Mouse (Mus musculus) MEL (cell line): ENCODE measurements around the gene Tmem205. TPM values are rescaled to one million over a fixed set of nuclear protein-coding genes. Genes with fewer than 3 reads are reported as not detected.
A peak's percentile ranks its signal among the peaks of the same experiment; 100 is the strongest.

Experiments
- DNase-seq: peaks from one replicate; pipeline ENCODE4 v3.0.0; 2011; ENCODE audit warnings: low read depth, low spot score
- H3K27ac ChIP-seq: 2 replicates; pipeline ENCODE4 v1.5.1; 2012; ENCODE audit warnings: low read depth, mild to moderate bottlenecking, control low read depth, low read length, moderate library complexity; ENCODE audit not compliant: control insufficient read depth
- H3K27me3 ChIP-seq, 2 experiments: fragments of 150-350 bp in 1 of 2; sonication (generic) in 1 of 2; 2 replicates each; pipeline ENCODE4 v1.6.1; 2012; ENCODE audit warnings: low read length in 2 of 2, mild to moderate bottlenecking in 2 of 2, improper control_type of control experiment in 1 of 2, moderate library complexity in 1 of 2; ENCODE audit not compliant: insufficient read depth in 2 of 2, control insufficient read depth in 1 of 2
- H3K36me3 ChIP-seq, 2 experiments: 2 replicates each; pipeline ENCODE4 v1.6.1; 2012 to 2014; ENCODE audit warnings: low read length in 2 of 2, improper control_type of control experiment in 1 of 2, inconsistent platforms in 1 of 2, mild to moderate bottlenecking in 1 of 2; ENCODE audit not compliant: insufficient read depth in 2 of 2, control insufficient read depth in 1 of 2
- H3K4me1 ChIP-seq, 2 experiments: fragments of 150-350 bp in 1 of 2; sonication (generic) in 1 of 2; 2 replicates each; pipeline ENCODE4 v1.6.1; 2012; ENCODE audit warnings: low read length in 2 of 2, improper control_type of control experiment in 1 of 2, mild to moderate bottlenecking in 1 of 2; ENCODE audit not compliant: insufficient read depth in 2 of 2, control insufficient read depth in 1 of 2
- H3K4me3 ChIP-seq, 2 experiments: fragments of 150-350 bp in 1 of 2; sonication (generic) in 1 of 2; 2 replicates each; pipeline ENCODE4 v1.5.1; 2012; ENCODE audit warnings: low read depth in 2 of 2, low read length in 2 of 2, mild to moderate bottlenecking in 2 of 2, moderate library complexity in 2 of 2, control low read depth in 1 of 2, improper control_type of control experiment in 1 of 2; ENCODE audit not compliant: control insufficient read depth in 1 of 2, insufficient read depth in 1 of 2
- H3K79me2 ChIP-seq: 2 replicates; pipeline ENCODE4 v1.6.1; 2012; ENCODE audit warnings: mild to moderate bottlenecking, low read length, moderate library complexity; ENCODE audit not compliant: control insufficient read depth, poor library complexity, insufficient read depth
- H3K9ac ChIP-seq: 2 replicates; pipeline ENCODE4 v1.6.1; 2012; ENCODE audit warnings: low read depth, mild to moderate bottlenecking, control low read depth, low read length, moderate library complexity; ENCODE audit not compliant: control insufficient read depth, poor library complexity, severe bottlenecking
- H3K9me3 ChIP-seq: fragments of 150-350 bp; sonication (generic); replicated peaks from 2 replicates; pipeline ENCODE4 v1.6.1; 2012; ENCODE audit warnings: mild to moderate bottlenecking, low read length, improper control_type of control experiment, moderate library complexity; ENCODE audit not compliant: insufficient read depth
- CHD2 ChIP-seq: IDR thresholded peaks from 2 replicates; pipeline ENCODE4 v1.6.1; 2011; ENCODE audit warnings: low read length, improper control_type of control experiment
- CTCF ChIP-seq, 3 experiments: IDR thresholded peaks in 2 of 3; conservative IDR thresholded peaks in 1 of 3; 2 replicates each; pipeline ENCODE4 v1.5.1; 2011 to 2012; ENCODE audit warnings: low read length in 3 of 3, low read depth in 2 of 3, mild to moderate bottlenecking in 2 of 3, improper control_type of control experiment in 1 of 3, inconsistent platforms in 1 of 3, mixed read lengths in 1 of 3, moderate library complexity in 1 of 3; ENCODE audit not compliant: control insufficient read depth in 1 of 3, insufficient read depth in 1 of 3, poor library complexity in 1 of 3, severe bottlenecking in 1 of 3
- E2F4 ChIP-seq: IDR thresholded peaks from 2 replicates; pipeline ENCODE4 v1.6.1; 2011; ENCODE audit warnings: low read depth, low read length, improper control_type of control experiment, borderline replicate concordance
- ELF1 ChIP-seq: IDR thresholded peaks from 2 replicates; pipeline ENCODE4 v1.6.1; 2014; ENCODE audit warnings: low read depth, mild to moderate bottlenecking, inconsistent platforms, low read length, improper control_type of control experiment, moderate library complexity
- ETS1 ChIP-seq: IDR thresholded peaks from 2 replicates; pipeline ENCODE4 v1.6.1; 2012; ENCODE audit warnings: low read depth, mild to moderate bottlenecking, inconsistent platforms, low read length, improper control_type of control experiment, moderate library complexity
- GABPA ChIP-seq: IDR thresholded peaks from 2 replicates; pipeline ENCODE4 v1.6.1; 2012; ENCODE audit warnings: low read depth, mild to moderate bottlenecking, inconsistent platforms, low read length, improper control_type of control experiment, moderate library complexity
- GATA1 ChIP-seq: IDR thresholded peaks from 2 replicates; pipeline ENCODE4 v1.6.1; 2011; ENCODE audit warnings: low read depth, low read length, improper control_type of control experiment
- KAT2A ChIP-seq: conservative IDR thresholded peaks from 2 replicates; pipeline ENCODE4 v1.6.1; 2012; ENCODE audit warnings: low read depth, low read length, improper control_type of control experiment, inconsistent platforms
- MAFK ChIP-seq: IDR thresholded peaks from 2 replicates; pipeline ENCODE4 v1.6.1; 2011; ENCODE audit warnings: low read depth, mild to moderate bottlenecking, low read length, improper control_type of control experiment, borderline replicate concordance
- MAX ChIP-seq: IDR thresholded peaks from 2 replicates; pipeline ENCODE4 v1.6.1; 2011; ENCODE audit warnings: low read length, improper control_type of control experiment
- MAZ ChIP-seq: IDR thresholded peaks from 2 replicates; pipeline ENCODE4 v1.6.1; 2012; ENCODE audit warnings: low read depth, mild to moderate bottlenecking, inconsistent platforms, low read length, improper control_type of control experiment
- MEF2A ChIP-seq: IDR thresholded peaks from 2 replicates; pipeline ENCODE4 v1.6.1; 2014; ENCODE audit warnings: low read depth, mild to moderate bottlenecking, inconsistent platforms, low read length, improper control_type of control experiment; ENCODE audit not compliant: poor library complexity, insufficient replicate concordance, severe bottlenecking; ENCODE audit errors: extremely low read depth
- MXI1 ChIP-seq: IDR thresholded peaks from 2 replicates; pipeline ENCODE4 v1.6.1; 2011; ENCODE audit warnings: mild to moderate bottlenecking, low read depth, low read length, improper control_type of control experiment
- MYB ChIP-seq: IDR thresholded peaks from 2 replicates; pipeline ENCODE4 v1.6.1; 2011; ENCODE audit warnings: mild to moderate bottlenecking, low read depth, low read length, improper control_type of control experiment
- NRF1 ChIP-seq: IDR thresholded peaks from 2 replicates; pipeline ENCODE4 v1.6.1; 2014; ENCODE audit warnings: low read depth, mild to moderate bottlenecking, inconsistent platforms, low read length, improper control_type of control experiment, moderate library complexity; ENCODE audit not compliant: poor library complexity, insufficient read depth, severe bottlenecking
- POLR2A ChIP-seq, 2 experiments: IDR thresholded peaks; 2 replicates each; pipeline ENCODE4 v1.6.1; 2011 to 2012; ENCODE audit warnings: low read length in 2 of 2, mild to moderate bottlenecking in 2 of 2, control low read depth in 1 of 2, improper control_type of control experiment in 1 of 2, low read depth in 1 of 2, moderate library complexity in 1 of 2; ENCODE audit not compliant: control insufficient read depth in 1 of 2, insufficient read depth in 1 of 2, poor library complexity in 1 of 2
- POLR2AphosphoS2 ChIP-seq: IDR thresholded peaks from 2 replicates; pipeline ENCODE4 v1.6.1; 2011; ENCODE audit warnings: low read length, improper control_type of control experiment
- POLR2AphosphoS5 ChIP-seq: IDR thresholded peaks from 2 replicates; pipeline ENCODE4 v1.6.1; 2012; ENCODE audit warnings: low read depth, borderline replicate concordance, mild to moderate bottlenecking, inconsistent platforms, low read length, moderate library complexity, mixed read lengths
- RCOR1 ChIP-seq: IDR thresholded peaks from 2 replicates; pipeline ENCODE4 v1.6.1; 2012; ENCODE audit warnings: low read depth, mild to moderate bottlenecking, inconsistent platforms, low read length, improper control_type of control experiment
- SMC3 ChIP-seq: IDR thresholded peaks from 2 replicates; pipeline ENCODE4 v1.6.1; 2011; ENCODE audit warnings: low read depth, low read length, improper control_type of control experiment
- TAL1 ChIP-seq: IDR thresholded peaks from 2 replicates; pipeline ENCODE4 v1.6.1; 2012; ENCODE audit warnings: mild to moderate bottlenecking, inconsistent platforms, low read length, moderate library complexity, mixed read lengths
- TCF12 ChIP-seq: IDR thresholded peaks from 2 replicates; pipeline ENCODE4 v1.6.1; 2014; ENCODE audit warnings: low read depth, mild to moderate bottlenecking, inconsistent platforms, low read length, improper control_type of control experiment, moderate library complexity
- USF1 ChIP-seq: IDR thresholded peaks from 2 replicates; pipeline ENCODE4 v1.6.1; 2014; ENCODE audit warnings: low read depth, mild to moderate bottlenecking, inconsistent platforms, low read length, improper control_type of control experiment, moderate library complexity
- ZC3H11A ChIP-seq: IDR thresholded peaks from 2 replicates; pipeline ENCODE4 v1.6.1; 2012; ENCODE audit warnings: low read depth, mild to moderate bottlenecking, inconsistent platforms, low read length, improper control_type of control experiment
- ZKSCAN1 ChIP-seq: IDR thresholded peaks from 2 replicates; pipeline ENCODE4 v1.6.1; 2012; ENCODE audit warnings: low read depth, mild to moderate bottlenecking, inconsistent platforms, low read length, improper control_type of control experiment, moderate library complexity
- ZNF384 ChIP-seq: IDR thresholded peaks from 2 replicates; pipeline ENCODE4 v1.6.1; 2012; ENCODE audit warnings: low read depth, mild to moderate bottlenecking, inconsistent platforms, low read length, improper control_type of control experiment
- polyA plus RNA-seq, 2 experiments: library from polyadenylated mRNA; stranded (reverse) in 1 of 2; unstranded in 1 of 2; fragments of >175 nt in 1 of 2; fragments of >200 nt in 1 of 2; gene quantifications; 2 replicates each; pipeline versions ENCODE4 v1.2.1 to v1.2.4; 2012; ENCODE audit warnings: low replicate concordance in 2 of 2, low read depth in 1 of 2; ENCODE audit not compliant: insufficient read length in 2 of 2, insufficient read depth in 1 of 2, missing spikeins in 1 of 2
- total RNA-seq: library from RNA; depleted of rRNA; stranded (reverse); fragments of 300-350 nt; gene quantifications from 2 replicates; pipeline ENCODE4 v1.2.3, GENCODE M21; 2012

Gene Tmem205
- total and polyA plus RNA-seq, 3 experiments, result 114 to 118 TPM; not detected in 1

- TF ChIP-seq ZC3H11A (no peak), MAZ (peak; percentile 95), GABPA (no peak; the same call in 1 of the 2 replicates), ETS1 (peak; percentile 63; the same call in 1 of the 2 replicates)
Observed at GRCm38 (mm10) chr9:21927208-21927753, at the start of gene Tmem205, which contains the start of gene Ccdc159 (continued).

- TF ChIP-seq GATA1, result no peak
- TF ChIP-seq RCOR1, result no peak
- no peak for TF ChIP-seq E2F4
- no peak for TF ChIP-seq CHD2
- TF ChIP-seq ELF1, result no peak
- TF ChIP-seq CTCF (IDR thresholded peaks at IDR 0.05 in 2 of 3, conservative IDR thresholded peaks at IDR 0.05 in 1 of 3; ENCODE audit: control insufficient read depth in 1 of 3, insufficient read depth in 1 of 3, low read depth in 2 of 3, low read length in 3 of 3, poor library complexity in 1 of 3, severe bottlenecking in 1 of 3), result peak in 1 of 3 experiments; percentile 3; a peak in 1 of 6 replicates
- no peak for TF ChIP-seq TAL1
- DNase-seq, result no peak
- Histone ChIP-seq H3K9me3 (no peaks in the 10 kb centered on the region), H3K27me3 (peaks cover 4 to 5% of the 10 kb centered on the region in 2 experiments; a peak in 3 of 4 replicates), H3K79me2 (no peaks in the 10 kb centered on the region), H3K9ac (no peak overlapping the region), H3K27ac (no peak overlapping the region), H3K4me1 (no peaks in the 10 kb centered on the region), H3K36me3 (no peaks in the 10 kb centered on the region), H3K4me3 (no peak overlapping the region)
Observed at GRCm38 (mm10) chr9:21976626-21977175, 49.3 kb upstream of the Tmem205 start.

GRCm38 (mm10) chr9:21969304-21969703, 41.9 kb upstream of the Tmem205 start:
- Histone ChIP-seq H3K79me2 (no peaks in the 10 kb centered on the region), H3K4me1 (peaks cover under 1% of the 10 kb centered on the region in 2 experiments; a peak in 3 of 4 replicates), H3K9me3 (no peaks in the 10 kb centered on the region), H3K9ac (no peak overlapping the region), H3K27ac (no peak overlapping the region), H3K4me3 (no peak overlapping the region), H3K27me3 (peaks cover 2 to 4% of the 10 kb centered on the region in 2 experiments; a peak in 2 of 4 replicates), H3K36me3 (peaks cover 0 to under 1% of the 10 kb centered on the region in 2 experiments; a peak in 2 of 4 replicates)
- TF ChIP-seq POLR2AphosphoS2 (no peak), MAX (no peak), MXI1 (no peak), MAFK (no peak), CTCF (IDR thresholded peaks at IDR 0.05 in 2 of 3, conservative IDR thresholded peaks at IDR 0.05 in 1 of 3; ENCODE audit: control insufficient read depth in 1 of 3, insufficient read depth in 1 of 3, low read depth in 2 of 3, low read length in 3 of 3, poor library complexity in 1 of 3, severe bottlenecking in 1 of 3) (no peak), TCF12 (no peak), ZKSCAN1 (no peak), NRF1 (no peak), E2F4 (no peak), MYB (no peak), POLR2A (IDR thresholded peaks at IDR 0.05; ENCODE audit: control insufficient read depth in 1 of 2, insufficient read depth in 1 of 2, low read depth in 1 of 2, low read length in 2 of 2, poor library complexity in 1 of 2) (no peak), MEF2A (no peak), RCOR1 (no peak), ZNF384 (no peak), POLR2AphosphoS5 (no peak), KAT2A (no peak), SMC3 (no peak), USF1 (no peak)
- no peak for DNase-seq
